Mouse (Mus musculus): Measurements from ENCODE around the gene Gucy1b2. TPM values are rescaled to one million over a fixed set of nuclear protein-coding genes. Genes with fewer than 3 reads are reported as not detected.
A peak's percentile ranks its signal among the peaks of the same experiment; 100 is the strongest.

Gucy1b2 gene
- polyA plus RNA-seq, 1 experiment = 1.1 TPM

DNA sequence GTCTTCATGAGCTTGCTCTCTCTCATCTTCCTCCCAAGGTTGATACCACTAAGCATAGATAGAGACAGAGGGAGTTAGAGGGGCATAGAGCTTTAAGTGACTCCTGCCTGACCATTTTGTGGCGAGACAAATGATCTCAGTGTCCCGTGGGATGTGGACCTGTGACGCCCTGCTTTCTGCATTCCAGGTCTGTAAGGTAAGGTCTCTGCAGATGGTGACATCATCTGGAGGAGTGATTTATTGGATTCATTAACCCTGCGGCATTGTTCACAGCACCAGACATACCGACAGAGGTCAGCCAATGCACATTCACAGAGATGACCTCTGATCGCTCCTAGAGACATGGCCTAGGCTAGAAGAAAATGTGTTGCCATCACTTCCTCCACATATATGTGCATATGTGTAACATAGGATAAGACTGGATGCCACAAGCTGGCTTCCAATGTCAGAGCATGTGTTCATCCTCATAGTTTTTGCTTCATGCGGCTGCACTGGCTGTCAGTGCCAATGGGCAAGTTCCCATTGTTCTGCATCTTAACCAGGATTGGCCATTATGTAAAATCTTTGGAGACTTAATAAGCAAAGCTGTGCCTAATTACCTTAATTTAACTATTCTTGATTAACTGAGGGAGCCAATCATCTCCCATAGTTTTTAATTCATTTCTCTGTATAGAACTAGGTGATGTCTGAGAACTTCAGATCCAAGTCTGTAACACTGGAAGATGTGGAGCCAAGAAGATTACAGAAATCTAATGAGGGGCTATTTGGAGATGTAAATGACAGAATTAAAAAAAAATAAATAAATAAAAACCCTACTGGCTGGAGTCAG is 9.5 kb downstream of the Gucy1b2 start:
- DNase-seq (ENCODE audit: low read depth) = no peak

DNA sequence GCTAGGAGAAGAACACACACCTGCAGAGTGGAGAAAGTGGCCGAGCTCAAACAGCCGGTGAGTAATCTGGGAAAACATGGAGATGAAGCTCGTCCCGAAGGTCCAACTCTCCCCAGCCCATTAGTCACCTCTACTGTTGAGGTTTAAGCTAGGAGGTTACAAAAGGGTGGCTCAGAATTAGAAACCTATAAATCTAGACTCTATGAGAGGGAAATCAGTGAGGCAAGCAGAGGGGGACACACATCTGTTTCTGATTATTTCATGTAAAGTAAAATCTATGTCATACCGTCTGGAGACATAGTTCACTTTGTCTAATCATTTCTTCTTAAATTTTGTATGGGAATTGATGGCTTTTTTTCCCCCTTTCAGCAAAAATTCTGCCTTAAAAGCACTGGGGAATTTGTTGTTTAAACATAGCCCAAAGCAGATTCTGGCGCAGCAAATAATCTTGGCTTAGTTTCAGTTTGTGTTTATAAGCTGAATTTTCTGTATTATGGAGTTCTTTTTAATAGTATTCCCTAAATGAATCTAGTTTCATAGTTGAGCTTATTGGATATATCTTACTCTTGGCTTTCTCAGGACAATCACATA is 12.2 kb downstream of the Gucy1b2 start:
- no peak for TF ChIP-seq CTCF (IDR thresholded peaks at IDR 0.05; ENCODE audit: borderline replicate concordance, extremely low read depth, insufficient read depth, insufficient read length)
- TF ChIP-seq POLR2A (IDR thresholded peaks at IDR 0.05; ENCODE audit: borderline replicate concordance, extremely low read depth, insufficient read depth, insufficient read length, poor library complexity, severe bottlenecking) = no peak
- DNase-seq (ENCODE audit: low read depth) = no peak

More for the DNA sequence above, 9.5 kb downstream of the Gucy1b2 start:
- TF ChIP-seq CTCF (IDR thresholded peaks at IDR 0.05; ENCODE audit: borderline replicate concordance, extremely low read depth, insufficient read depth, insufficient read length) (no peak), POLR2A (IDR thresholded peaks at IDR 0.05; ENCODE audit: borderline replicate concordance, extremely low read depth, insufficient read depth, insufficient read length, poor library complexity, severe bottlenecking) (no peak)

- TF ChIP-seq POLR2A (IDR thresholded peaks at IDR 0.05; ENCODE audit: borderline replicate concordance, extremely low read depth, insufficient read depth, insufficient read length, poor library complexity, severe bottlenecking) = no peak
- no peak for TF ChIP-seq CTCF (IDR thresholded peaks at IDR 0.05; ENCODE audit: borderline replicate concordance, extremely low read depth, insufficient read depth, insufficient read length)
- DNase-seq (ENCODE audit: low read depth) = no peak
These were observed 13.1 kb downstream of the Gucy1b2 start for GRCm38 (mm10) chr14:62442971-62443370.

DNA sequence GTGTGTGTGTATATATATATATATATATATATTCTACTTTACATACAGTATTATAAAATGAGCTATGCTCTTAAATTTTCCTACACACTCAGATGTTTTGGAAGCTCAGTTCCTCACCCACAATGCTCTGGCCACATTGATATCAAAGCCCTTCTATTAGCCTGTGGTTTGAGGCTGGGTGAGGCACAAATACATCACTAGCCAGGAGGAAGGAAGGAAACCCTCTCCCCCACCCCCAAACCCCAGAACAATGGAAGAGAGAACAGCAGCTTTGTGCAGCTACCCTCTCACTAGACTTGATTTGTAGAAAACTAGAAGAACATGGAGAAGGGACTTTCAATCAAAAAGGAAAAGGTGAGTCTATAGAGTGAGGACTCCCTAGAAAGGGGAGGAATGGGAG is 16.1 kb downstream of the Gucy1b2 start:
- TF ChIP-seq POLR2A (IDR thresholded peaks at IDR 0.05; ENCODE audit: borderline replicate concordance, extremely low read depth, insufficient read depth, insufficient read length, poor library complexity, severe bottlenecking) (no peak), CTCF (IDR thresholded peaks at IDR 0.05; ENCODE audit: borderline replicate concordance, extremely low read depth, insufficient read depth, insufficient read length) (no peak)
- no peak for DNase-seq (ENCODE audit: low read depth)

DNA sequence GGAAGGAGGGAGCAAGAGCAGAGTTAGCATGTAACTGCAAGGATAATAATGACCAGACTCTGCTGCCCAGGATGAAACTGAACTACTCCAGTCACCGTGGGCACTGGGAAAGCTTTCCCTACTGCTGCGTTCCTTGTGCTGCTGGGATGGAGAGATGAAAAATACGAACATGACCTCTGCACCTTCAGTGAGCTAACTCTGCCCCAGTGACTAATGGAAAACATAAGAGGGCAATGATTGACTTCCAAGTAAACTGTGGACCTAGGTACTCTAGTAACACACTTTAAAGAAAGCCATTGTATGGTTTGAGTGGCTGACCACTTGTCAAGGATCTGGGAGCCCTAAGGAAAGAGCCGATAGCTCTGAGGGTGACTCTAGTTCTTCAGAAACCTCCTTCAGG is 17.9 kb downstream of the Gucy1b2 start:
- TF ChIP-seq CTCF (IDR thresholded peaks at IDR 0.05; ENCODE audit: borderline replicate concordance, extremely low read depth, insufficient read depth, insufficient read length) (no peak), POLR2A (IDR thresholded peaks at IDR 0.05; ENCODE audit: borderline replicate concordance, extremely low read depth, insufficient read depth, insufficient read length, poor library complexity, severe bottlenecking) (no peak)
- no peak for DNase-seq (ENCODE audit: low read depth)

GRCm38 (mm10) chr14:62437806-62438205 is 18.3 kb downstream of the Gucy1b2 start:
- DNase-seq (ENCODE audit: low read depth) = no peak
- no peak for TF ChIP-seq CTCF (IDR thresholded peaks at IDR 0.05; ENCODE audit: borderline replicate concordance, extremely low read depth, insufficient read depth, insufficient read length)
- no peak for TF ChIP-seq POLR2A (IDR thresholded peaks at IDR 0.05; ENCODE audit: borderline replicate concordance, extremely low read depth, insufficient read depth, insufficient read length, poor library complexity, severe bottlenecking)

GRCm38 (mm10) chr14:62425277-62425691 is 30.8 kb downstream of the Gucy1b2 start:
- DNase-seq (ENCODE audit: low read depth) = peak; percentile 76
- TF ChIP-seq CTCF (IDR thresholded peaks at IDR 0.05; ENCODE audit: borderline replicate concordance, extremely low read depth, insufficient read depth, insufficient read length) = no peak
- TF ChIP-seq POLR2A (IDR thresholded peaks at IDR 0.05; ENCODE audit: borderline replicate concordance, extremely low read depth, insufficient read depth, insufficient read length, poor library complexity, severe bottlenecking) = no peak

DNA sequence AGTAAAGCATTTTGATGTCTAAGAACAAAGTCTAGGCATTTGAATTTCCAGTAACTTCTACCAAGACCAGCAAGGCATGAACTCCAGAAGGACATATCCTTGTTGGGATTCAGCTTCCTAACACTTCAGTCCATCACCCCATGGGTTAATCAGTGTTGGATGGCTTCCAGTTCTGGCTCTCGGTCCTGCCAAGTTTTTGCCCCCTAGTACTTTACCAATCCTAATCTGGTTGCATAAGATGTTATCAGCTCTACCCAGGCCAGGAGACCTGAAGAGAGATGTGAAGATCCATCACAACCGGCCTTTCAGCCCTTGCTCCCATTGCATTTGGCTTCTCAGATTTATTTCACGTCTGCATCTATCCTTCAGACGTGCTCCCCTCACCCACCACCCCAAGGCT is 33.8 kb downstream of the Gucy1b2 start:
- TF ChIP-seq CTCF (IDR thresholded peaks at IDR 0.05; ENCODE audit: borderline replicate concordance, extremely low read depth, insufficient read depth, insufficient read length) = no peak
- no peak for TF ChIP-seq POLR2A (IDR thresholded peaks at IDR 0.05; ENCODE audit: borderline replicate concordance, extremely low read depth, insufficient read depth, insufficient read length, poor library complexity, severe bottlenecking)
- peak; percentile 57 for DNase-seq (ENCODE audit: low read depth)

GRCm38 (mm10) chr14:62417501-62417900 is 38.6 kb downstream of the Gucy1b2 start:
- no peak for TF ChIP-seq POLR2A (IDR thresholded peaks at IDR 0.05; ENCODE audit: borderline replicate concordance, extremely low read depth, insufficient read depth, insufficient read length, poor library complexity, severe bottlenecking)
- TF ChIP-seq CTCF (IDR thresholded peaks at IDR 0.05; ENCODE audit: borderline replicate concordance, extremely low read depth, insufficient read depth, insufficient read length) = no peak
- DNase-seq (ENCODE audit: low read depth) = no peak

- TF ChIP-seq POLR2A (IDR thresholded peaks at IDR 0.05; ENCODE audit: borderline replicate concordance, extremely low read depth, insufficient read depth, insufficient read length, poor library complexity, severe bottlenecking) (no peak), CTCF (IDR thresholded peaks at IDR 0.05; ENCODE audit: borderline replicate concordance, extremely low read depth, insufficient read depth, insufficient read length) (no peak)
- DNase-seq (ENCODE audit: low read depth) = peak; percentile 96
These were observed 39.4 kb downstream of the Gucy1b2 start for GRCm38 (mm10) chr14:62416742-62417134.

- TF ChIP-seq POLR2A (IDR thresholded peaks at IDR 0.05; ENCODE audit: borderline replicate concordance, extremely low read depth, insufficient read depth, insufficient read length, poor library complexity, severe bottlenecking) (no peak), CTCF (IDR thresholded peaks at IDR 0.05; ENCODE audit: borderline replicate concordance, extremely low read depth, insufficient read depth, insufficient read length) (no peak)
- peak; percentile 99 for DNase-seq (ENCODE audit: low read depth)
These were observed 39.9 kb downstream of the Gucy1b2 start for GRCm38 (mm10) chr14:62416007-62416741.

All from brain, embryonic 14.5 days (tissue).